Mouse (Mus musculus): ENCODE results near the gene Fam53b.

GRCm38 (mm10) chr7:132775333-132775732 lies 38.4 kb downstream of the Fam53b start:
- TF ChIP-seq CTCF (IDR thresholded peaks at IDR 0.05; ENCODE audit: control insufficient read depth, insufficient read depth, low read length) (no peak), POLR2A (IDR thresholded peaks at IDR 0.05; ENCODE audit: borderline replicate concordance, control insufficient read depth, low read depth, low read length) (no peak)
